8 mouse cellular contexts compared by ENCODE assay signal in genomic region chr13:55516955-55517354, GRCm38 (mm10). TPM values are rescaled to one million over a fixed set of nuclear protein-coding genes. Genes with fewer than 3 reads are reported as not detected.
DNase-seq lines count a peak whose midpoint lies in the region; ATAC-seq and TF ChIP-seq lines count a peak whose summit lies in the region.

No protein-coding gene starts in this region.

- no peaks in the 10 kb centered on the region for H3K36me3 ChIP-seq in forebrain, embryonic 11.5 days (ENCODE audit: control insufficient read depth, insufficient read depth, low read length)
- no peaks in the 10 kb centered on the region for H3K36me3 ChIP-seq in forebrain, embryonic 13.5 days (ENCODE audit: poor library complexity, severe bottlenecking)
- H3K36me3 ChIP-seq in heart, embryonic 10.5 days, result peaks cover 3% of the 10 kb centered on the region; the same call in 1 of the 2 replicates
- H3K36me3 ChIP-seq in stomach, postnatal 0 days (ENCODE audit: control insufficient read depth, insufficient read depth, low read length), result no peaks in the 10 kb centered on the region

- H3K4me1 ChIP-seq in forebrain, embryonic 11.5 days (replicated peaks; ENCODE audit: control insufficient read depth, insufficient read depth, low read length), result peaks cover 6% of the 10 kb centered on the region
- H3K4me1 ChIP-seq in forebrain, embryonic 13.5 days, result peaks cover 9% of the 10 kb centered on the region
- H3K4me1 ChIP-seq in heart, embryonic 10.5 days, result peaks cover 12% of the 10 kb centered on the region
- H3K4me1 ChIP-seq in stomach, postnatal 0 days (replicated peaks; ENCODE audit: control insufficient read depth, insufficient read depth), result 0 out of 2 replicates have a peak, but pooled peaks cover 3% of the 10 kb centered on the region

- no peak overlapping the region for H3K9ac ChIP-seq in forebrain, embryonic 11.5 days (ENCODE audit: low read length)
- H3K9ac ChIP-seq in forebrain, embryonic 13.5 days, result no peak overlapping the region
- no peak overlapping the region for H3K9ac ChIP-seq in stomach, postnatal 0 days (ENCODE audit: low read length)

- TF ChIP-seq EP300 in stomach, postnatal 0 days (optimal IDR thresholded peaks at IDR 0.05), result no peak

- DNase-seq in forebrain, embryonic 11.5 days (ENCODE audit: low spot score), result peak; percentile 95
- DNase-seq in WW6 (ENCODE audit: low read depth, low spot score), result peak; percentile 60
- peak; percentile 88 to 92 for DNase-seq in cerebellum, postnatal 4 days (ENCODE audit: low spot score in 2 of 2)
- peak; percentile 92 for DNase-seq in heart, embryonic 10.5 days (ENCODE audit: low spot score)
- DNase-seq in left cerebral cortex, adult 11 months (ENCODE audit: low spot score), result peak; percentile 84
- peak; percentile 88 for DNase-seq in stomach, postnatal 0 days (ENCODE audit: low spot score)

- no peak for ATAC-seq in forebrain, embryonic 11.5 days (replicated peaks; ENCODE audit: low FRiP score)
- no peak for ATAC-seq in forebrain, embryonic 13.5 days
- ATAC-seq in monocyte, adult 5-6 weeks (replicated peaks; ENCODE audit: insufficient number of reproducible peaks, low FRiP score, low TSS enrichment, poor library complexity, severe bottlenecking), result peak; percentile 64
- no peak for ATAC-seq in stomach, postnatal 0 days (ENCODE audit: low FRiP score, low TSS enrichment)

- no peaks in the 10 kb centered on the region for H3K27me3 ChIP-seq in forebrain, embryonic 11.5 days (ENCODE audit: control insufficient read depth, insufficient read depth, low read length)
- peaks cover 3% of the 10 kb centered on the region; the same call in 1 of the 2 replicates for H3K27me3 ChIP-seq in forebrain, embryonic 13.5 days
- H3K27me3 ChIP-seq in heart, embryonic 10.5 days (ENCODE audit: insufficient read depth, poor library complexity, severe bottlenecking), result peaks cover 16% of the 10 kb centered on the region
- H3K27me3 ChIP-seq in stomach, postnatal 0 days (ENCODE audit: control insufficient read depth, insufficient read depth, low read length), result no peaks in the 10 kb centered on the region

- no peak overlapping the region for H3K4me3 ChIP-seq in forebrain, embryonic 11.5 days (ENCODE audit: low read depth, low read length)
- no peak overlapping the region for H3K4me3 ChIP-seq in forebrain, embryonic 13.5 days
- no peak overlapping the region for H3K4me3 ChIP-seq in heart, embryonic 10.5 days
- no peak overlapping the region for H3K4me3 ChIP-seq in stomach, postnatal 0 days (ENCODE audit: low read depth, low read length)

- no peak overlapping the region for H3K4me2 ChIP-seq in forebrain, embryonic 11.5 days (ENCODE audit: low read depth, low read length, severe bottlenecking)
- no peak overlapping the region for H3K4me2 ChIP-seq in forebrain, embryonic 13.5 days
- H3K4me2 ChIP-seq in stomach, postnatal 0 days (replicated peaks; ENCODE audit: low read depth), result no peak overlapping the region

- peak; percentile 94 for TF ChIP-seq CTCF in stomach, postnatal 0 days (IDR thresholded peaks at IDR 0.05; ENCODE audit: low read depth)

- 8% methylated on average over 5 of the region's 5 CpGs for WGBS in forebrain, embryonic 11.5 days
- WGBS in forebrain, embryonic 13.5 days, result 1% methylated on average over 5 of the region's 5 CpGs
- WGBS in heart, embryonic 10.5 days, result 4% methylated on average over 5 of the region's 5 CpGs
- 5% methylated on average over 5 of the region's 5 CpGs for WGBS in stomach, postnatal 0 days

- H3K27ac ChIP-seq in forebrain, embryonic 11.5 days (ENCODE audit: low read depth, low read length), result no peak overlapping the region
- H3K27ac ChIP-seq in forebrain, embryonic 13.5 days, result no peak overlapping the region
- no peak overlapping the region for H3K27ac ChIP-seq in heart, embryonic 10.5 days
- H3K27ac ChIP-seq in stomach, postnatal 0 days (replicated peaks), result no peak overlapping the region

- H3K9me3 ChIP-seq in forebrain, embryonic 11.5 days (ENCODE audit: control insufficient read depth, low read length), result no peaks in the 10 kb centered on the region
- no peaks in the 10 kb centered on the region for H3K9me3 ChIP-seq in forebrain, embryonic 13.5 days (replicated peaks)
- no peaks in the 10 kb centered on the region for H3K9me3 ChIP-seq in heart, embryonic 10.5 days
- no peaks in the 10 kb centered on the region for H3K9me3 ChIP-seq in stomach, postnatal 0 days (ENCODE audit: control insufficient read depth, low read length)

RNA-seq across cellular contexts. Expression of gene Pdlim7, which starts 3.5 kb away (rescaled TPM):
- 165 and 185 TPM in 2 replicates for polyA plus RNA-seq in forebrain, embryonic 11.5 days (2014; fragmentation: Nextera tagmentation; extraction: Ambion mirVana)
- 152 and 157 TPM in 2 replicates for polyA plus RNA-seq in forebrain, embryonic 13.5 days (2015; fragmentation: Nextera tagmentation; extraction: Ambion mirVana)
- polyA plus RNA-seq in heart, embryonic 10.5 days (2016; fragmentation: Nextera tagmentation; extraction: Ambion mirVana), result 397 and 462 TPM in 2 replicates
- total RNA-seq in monocyte, adult 5-6 weeks (2017), result 4.7 to 13.5 TPM (median 10.5 TPM) in 3 replicates
- polyA plus RNA-seq in stomach, postnatal 0 days (2015; fragmentation: Nextera tagmentation; extraction: Ambion mirVana), result 174 and 193 TPM in 2 replicates

RNA-seq across cellular contexts. Expression of gene Dok3, which starts 12.1 kb away (rescaled TPM):
- 3.3 and 3.9 TPM in 2 replicates for polyA plus RNA-seq in forebrain, embryonic 11.5 days (2014; fragmentation: Nextera tagmentation; extraction: Ambion mirVana)
- 2.1 and 3.7 TPM in 2 replicates for polyA plus RNA-seq in forebrain, embryonic 13.5 days (2015; fragmentation: Nextera tagmentation; extraction: Ambion mirVana)
- polyA plus RNA-seq in heart, embryonic 10.5 days (2016; fragmentation: Nextera tagmentation; extraction: Ambion mirVana), result 0.57 and 2.4 TPM in 2 replicates
- 86.5 to 105 TPM (median 104 TPM) in 3 replicates for total RNA-seq in monocyte, adult 5-6 weeks (2017)
- polyA plus RNA-seq in stomach, postnatal 0 days (2015; fragmentation: Nextera tagmentation; extraction: Ambion mirVana), result 1.0 and 1.3 TPM in 2 replicates

RNA-seq across cellular contexts. Expression of gene Ddx41, which starts 19.5 kb away (rescaled TPM):
- polyA plus RNA-seq in forebrain, embryonic 11.5 days (2014; fragmentation: Nextera tagmentation; extraction: Ambion mirVana), result 79.3 and 79.5 TPM in 2 replicates
- 67.3 and 72.1 TPM in 2 replicates for polyA plus RNA-seq in forebrain, embryonic 13.5 days (2015; fragmentation: Nextera tagmentation; extraction: Ambion mirVana)
- 43.4 and 64.1 TPM in 2 replicates for polyA plus RNA-seq in heart, embryonic 10.5 days (2016; fragmentation: Nextera tagmentation; extraction: Ambion mirVana)
- total RNA-seq in monocyte, adult 5-6 weeks (2017), result 67.7 to 76.2 TPM (median 71.8 TPM) in 3 replicates
- 24.2 and 25.6 TPM in 2 replicates for polyA plus RNA-seq in stomach, postnatal 0 days (2015; fragmentation: Nextera tagmentation; extraction: Ambion mirVana)

RNA-seq across cellular contexts. Expression of gene Dbn1, which starts 29.0 kb away (rescaled TPM):
- 411 and 418 TPM in 2 replicates for polyA plus RNA-seq in forebrain, embryonic 11.5 days (2014; fragmentation: Nextera tagmentation; extraction: Ambion mirVana)
- 639 and 641 TPM in 2 replicates for polyA plus RNA-seq in forebrain, embryonic 13.5 days (2015; fragmentation: Nextera tagmentation; extraction: Ambion mirVana)
- 101 and 166 TPM in 2 replicates for polyA plus RNA-seq in heart, embryonic 10.5 days (2016; fragmentation: Nextera tagmentation; extraction: Ambion mirVana)
- total RNA-seq in monocyte, adult 5-6 weeks (2017), result 0.58 TPM in 1 of 3 replicates, not detected in the others
- 39.3 and 40.4 TPM in 2 replicates for polyA plus RNA-seq in stomach, postnatal 0 days (2015; fragmentation: Nextera tagmentation; extraction: Ambion mirVana)

RNA-seq across cellular contexts. Expression of gene Prr7, which starts 52.9 kb away (rescaled TPM):
- polyA plus RNA-seq in forebrain, embryonic 11.5 days (2014; fragmentation: Nextera tagmentation; extraction: Ambion mirVana), result 2.3 and 3.9 TPM in 2 replicates
- polyA plus RNA-seq in forebrain, embryonic 13.5 days (2015; fragmentation: Nextera tagmentation; extraction: Ambion mirVana), result 1.6 and 2.2 TPM in 2 replicates
- polyA plus RNA-seq in heart, embryonic 10.5 days (2016; fragmentation: Nextera tagmentation; extraction: Ambion mirVana), result 0.17 and 0.21 TPM in 2 replicates
- 2.2 to 3.8 TPM in 2 of 3 replicates, not detected in the other for total RNA-seq in monocyte, adult 5-6 weeks (2017)
- polyA plus RNA-seq in stomach, postnatal 0 days (2015; fragmentation: Nextera tagmentation; extraction: Ambion mirVana), result 0.13 and 0.28 TPM in 2 replicates
